Mouse (Mus musculus): ENCODE data around the gene Gm21988. TPM values are rescaled to one million over a fixed set of nuclear protein-coding genes. Genes with fewer than 3 reads are reported as not detected.

The Gm21988 gene
- total and polyA plus RNA-seq, 2 experiments: 0.28 to 5.8 TPM

GRCm38 (mm10) chr11:70219873-70220272 lies 19.8 kb downstream of the Gm21988 start:
- H3K4me3 ChIP-seq (ENCODE audit: insufficient read depth, low read depth, low read length): peak overlapping the region; percentile 59

GRCm38 (mm10) chr11:70218741-70219470 lies 20.7 kb downstream of the Gm21988 start:
- Histone ChIP-seq H3K4me3 (ENCODE audit: insufficient read depth, low read depth, low read length) (no peak overlapping the region), H3K27ac (replicated peaks; ENCODE audit: insufficient read depth, low read depth, low read length) (no peak overlapping the region), H3K36me3 (ENCODE audit: control insufficient read depth, insufficient read depth, low read length) (no peaks in the 10 kb centered on the region), H3K79me2 (ENCODE audit: control insufficient read depth, insufficient read depth, low read length) (no peaks in the 10 kb centered on the region), H3K9ac (ENCODE audit: low read depth, low read length) (no peak overlapping the region), H3K27me3 (ENCODE audit: control insufficient read depth, insufficient read depth, low read length) (no peaks in the 10 kb centered on the region), H3K4me1 (ENCODE audit: control insufficient read depth, insufficient read depth, low read length) (no peaks in the 10 kb centered on the region)
- no peak for DNase-seq (ENCODE audit: extremely low read depth, low read depth, low spot score)
- WGBS: 96% methylated on average over 15 of the region's 15 CpGs
- TF ChIP-seq CTCF (IDR thresholded peaks at IDR 0.05; ENCODE audit: low read depth, low read length): no peak
- no peak for TF ChIP-seq POLR2A (IDR thresholded peaks at IDR 0.05; ENCODE audit: extremely low read depth, insufficient read depth, low read length)

More at GRCm38 (mm10) chr11:70219873-70220272, 19.8 kb downstream of the Gm21988 start:
- Histone ChIP-seq H3K27ac (replicated peaks; ENCODE audit: insufficient read depth, low read depth, low read length) (no peak overlapping the region), H3K79me2 (ENCODE audit: control insufficient read depth, insufficient read depth, low read length) (no peaks in the 10 kb centered on the region), H3K4me1 (ENCODE audit: control insufficient read depth, insufficient read depth, low read length) (no peaks in the 10 kb centered on the region), H3K9ac (ENCODE audit: low read depth, low read length) (peak overlapping the region; percentile 55), H3K36me3 (ENCODE audit: control insufficient read depth, insufficient read depth, low read length) (no peaks in the 10 kb centered on the region), H3K27me3 (ENCODE audit: control insufficient read depth, insufficient read depth, low read length) (no peaks in the 10 kb centered on the region)
- DNase-seq (ENCODE audit: extremely low read depth, low read depth, low spot score): no peak
- WGBS: 91% methylated on average over 7 of the region's 7 CpGs
- TF ChIP-seq CTCF (IDR thresholded peaks at IDR 0.05; ENCODE audit: low read depth, low read length) (no peak), POLR2A (IDR thresholded peaks at IDR 0.05; ENCODE audit: extremely low read depth, insufficient read depth, low read length) (no peak)

GRCm38 (mm10) chr11:70218039-70218438 lies 21.6 kb downstream of the Gm21988 start:
- Histone ChIP-seq H3K4me1 (ENCODE audit: control insufficient read depth, insufficient read depth, low read length) (peaks cover 6% of the 10 kb centered on the region), H3K79me2 (ENCODE audit: control insufficient read depth, insufficient read depth, low read length) (no peaks in the 10 kb centered on the region), H3K36me3 (ENCODE audit: control insufficient read depth, insufficient read depth, low read length) (no peaks in the 10 kb centered on the region), H3K27ac (replicated peaks; ENCODE audit: insufficient read depth, low read depth, low read length) (no peak overlapping the region; the same call in 1 of the 2 replicates), H3K27me3 (ENCODE audit: control insufficient read depth, insufficient read depth, low read length) (no peaks in the 10 kb centered on the region), H3K9ac (ENCODE audit: low read depth, low read length) (no peak overlapping the region), H3K4me3 (ENCODE audit: insufficient read depth, low read depth, low read length) (no peak overlapping the region)
- WGBS: 55% methylated on average over 4 of the region's 4 CpGs
- peak; percentile 74 for DNase-seq (ENCODE audit: extremely low read depth, low read depth, low spot score)
- no peak for TF ChIP-seq POLR2A (IDR thresholded peaks at IDR 0.05; ENCODE audit: extremely low read depth, insufficient read depth, low read length)
- no peak for TF ChIP-seq CTCF (IDR thresholded peaks at IDR 0.05; ENCODE audit: low read depth, low read length)

GRCm38 (mm10) chr11:70216103-70216502 lies 23.5 kb downstream of the Gm21988 start:
- Histone ChIP-seq H3K27ac (replicated peaks; ENCODE audit: insufficient read depth, low read depth, low read length) (no peak overlapping the region), H3K4me3 (ENCODE audit: insufficient read depth, low read depth, low read length) (no peak overlapping the region), H3K4me1 (ENCODE audit: control insufficient read depth, insufficient read depth, low read length) (peaks cover 15% of the 10 kb centered on the region), H3K9ac (ENCODE audit: low read depth, low read length) (no peak overlapping the region), H3K27me3 (ENCODE audit: control insufficient read depth, insufficient read depth, low read length) (no peaks in the 10 kb centered on the region), H3K36me3 (ENCODE audit: control insufficient read depth, insufficient read depth, low read length) (no peaks in the 10 kb centered on the region), H3K79me2 (ENCODE audit: control insufficient read depth, insufficient read depth, low read length) (no peaks in the 10 kb centered on the region)
- DNase-seq (ENCODE audit: extremely low read depth, low read depth, low spot score): no peak
- 94% methylated on average over 3 of the region's 3 CpGs for WGBS
- TF ChIP-seq CTCF (IDR thresholded peaks at IDR 0.05; ENCODE audit: low read depth, low read length) (no peak), POLR2A (IDR thresholded peaks at IDR 0.05; ENCODE audit: extremely low read depth, insufficient read depth, low read length) (no peak)

- no peaks in the 10 kb centered on the region for H3K79me2 ChIP-seq (ENCODE audit: control insufficient read depth, insufficient read depth, low read length)
- no peak overlapping the region for H3K4me3 ChIP-seq (ENCODE audit: insufficient read depth, low read depth, low read length)
- WGBS: 70% methylated on average over 22 of the region's 22 CpGs
These were observed 24.3 kb downstream of the Gm21988 start for GRCm38 (mm10) chr11:70215301-70215700.

GRCm38 (mm10) chr11:70214856-70215209 lies 24.8 kb downstream of the Gm21988 start:
- WGBS: 46% methylated on average over 18 of the region's 18 CpGs
- H3K27ac ChIP-seq (replicated peaks; ENCODE audit: insufficient read depth, low read depth, low read length): no peak overlapping the region
- H3K4me1 ChIP-seq (ENCODE audit: control insufficient read depth, insufficient read depth, low read length): peaks cover 15% of the 10 kb centered on the region
- H3K4me3 ChIP-seq (ENCODE audit: insufficient read depth, low read depth, low read length): no peak overlapping the region
- H3K27me3 ChIP-seq (ENCODE audit: control insufficient read depth, insufficient read depth, low read length): no peaks in the 10 kb centered on the region
- DNase-seq (ENCODE audit: extremely low read depth, low read depth, low spot score): no peak
- no peak overlapping the region for H3K9ac ChIP-seq (ENCODE audit: low read depth, low read length)
- TF ChIP-seq POLR2A (IDR thresholded peaks at IDR 0.05; ENCODE audit: extremely low read depth, insufficient read depth, low read length) (no peak), CTCF (IDR thresholded peaks at IDR 0.05; ENCODE audit: low read depth, low read length) (no peak)
- no peaks in the 10 kb centered on the region for H3K36me3 ChIP-seq (ENCODE audit: control insufficient read depth, insufficient read depth, low read length)
- H3K79me2 ChIP-seq (ENCODE audit: control insufficient read depth, insufficient read depth, low read length): no peaks in the 10 kb centered on the region

More at GRCm38 (mm10) chr11:70215301-70215700, 24.3 kb downstream of the Gm21988 start:
- Histone ChIP-seq H3K9ac (ENCODE audit: low read depth, low read length) (no peak overlapping the region), H3K27ac (replicated peaks; ENCODE audit: insufficient read depth, low read depth, low read length) (no peak overlapping the region), H3K36me3 (ENCODE audit: control insufficient read depth, insufficient read depth, low read length) (no peaks in the 10 kb centered on the region), H3K27me3 (ENCODE audit: control insufficient read depth, insufficient read depth, low read length) (no peaks in the 10 kb centered on the region), H3K4me1 (ENCODE audit: control insufficient read depth, insufficient read depth, low read length) (peaks cover 15% of the 10 kb centered on the region)
- DNase-seq (ENCODE audit: extremely low read depth, low read depth, low spot score): no peak
- TF ChIP-seq POLR2A (IDR thresholded peaks at IDR 0.05; ENCODE audit: extremely low read depth, insufficient read depth, low read length) (no peak), CTCF (IDR thresholded peaks at IDR 0.05; ENCODE audit: low read depth, low read length) (no peak)
